13 mouse cellular contexts compared by ENCODE assay signal in the genomic region with DNA sequence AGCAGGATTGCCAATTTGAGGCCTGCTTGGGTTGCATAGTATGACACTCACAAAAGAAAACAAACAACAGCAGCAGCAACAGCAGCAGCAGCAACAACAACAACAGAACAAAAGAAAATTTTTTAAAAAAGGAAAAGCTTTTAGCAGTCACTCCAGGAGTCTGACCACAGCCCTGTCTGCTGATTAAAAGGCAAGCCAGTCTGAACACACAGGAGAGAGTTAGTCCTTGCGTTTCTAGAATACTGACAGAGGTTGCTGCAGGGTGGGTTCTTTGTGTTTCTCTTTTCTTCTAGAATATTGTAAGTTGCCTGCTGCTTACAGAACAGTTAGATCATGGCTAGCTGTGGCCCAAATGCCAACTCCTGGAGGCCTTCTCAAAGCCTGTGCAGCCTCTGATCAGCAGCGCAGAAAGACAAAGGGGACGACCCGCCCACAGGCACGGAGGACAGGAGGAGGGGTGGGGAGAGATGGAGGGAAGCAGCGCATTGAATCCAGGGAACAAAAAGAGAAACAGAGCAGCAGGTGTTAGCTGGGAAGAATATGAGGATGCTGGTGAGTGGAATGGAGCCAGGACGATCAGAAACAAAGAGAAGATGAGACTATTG. TPM values are rescaled to one million over a fixed set of nuclear protein-coding genes. Genes with fewer than 3 reads are reported as not detected.
DNase-seq lines count a peak whose midpoint lies in the region; ATAC-seq lines count a peak whose summit lies in the region.
"Had no signal": no experiment of that assay in that cellular context is flagged by ENCODE, and none has a peak within 500 bp of the region (broad histone marks: within the 10 kb centered on the region; RNA-seq: fewer than 3 reads in every experiment).

No protein-coding gene starts in this region.

- WGBS in forebrain, embryonic 14.5 days: 1% methylated on average over 7 of the region's 7 CpGs
- 9% methylated on average over 7 of the region's 7 CpGs for WGBS in midbrain, embryonic 12.5 days

- peak overlapping the region; percentile 70 for H3K27ac ChIP-seq in forebrain, embryonic 14.5 days (ENCODE audit: low read depth, low read length)
- H3K27ac ChIP-seq in midbrain, embryonic 12.5 days (replicated peaks): peak overlapping the region; percentile 73
- H3K27ac ChIP-seq: limb, embryonic 13.5 days; macrophage had no signal

- peaks cover 11% of the 10 kb centered on the region for H3K4me1 ChIP-seq in forebrain, embryonic 14.5 days (ENCODE audit: control insufficient read depth, insufficient read depth, low read length)
- H3K4me1 ChIP-seq in midbrain, embryonic 12.5 days: peaks cover 16% of the 10 kb centered on the region
- H3K4me1 ChIP-seq: limb, embryonic 13.5 days had no signal

- 0 out of 2 replicates have a peak overlapping the region, but pooled peaks have one; percentile 3 for H3K4me3 ChIP-seq in forebrain, embryonic 14.5 days (ENCODE audit: low read depth, low read length)
- H3K4me3 ChIP-seq in midbrain, embryonic 12.5 days: no peak overlapping the region
- H3K4me3 ChIP-seq: limb, embryonic 13.5 days had no signal

- H3K27me3 ChIP-seq in forebrain, embryonic 14.5 days (replicated peaks; ENCODE audit: control insufficient read depth, insufficient read depth, low read length): no peaks in the 10 kb centered on the region
- no peaks in the 10 kb centered on the region for H3K27me3 ChIP-seq in midbrain, embryonic 12.5 days
- H3K27me3 ChIP-seq: limb, embryonic 13.5 days had no signal

- no peaks in the 10 kb centered on the region for H3K9me3 ChIP-seq in forebrain, embryonic 14.5 days (replicated peaks; ENCODE audit: control insufficient read depth, low read length)
- H3K9me3 ChIP-seq in midbrain, embryonic 12.5 days: no peaks in the 10 kb centered on the region
- H3K9me3 ChIP-seq: limb, embryonic 13.5 days had no signal

- H3K36me3 ChIP-seq in forebrain, embryonic 14.5 days (ENCODE audit: control insufficient read depth, insufficient read depth, low read length): no peaks in the 10 kb centered on the region
- H3K36me3 ChIP-seq in midbrain, embryonic 12.5 days: no peaks in the 10 kb centered on the region
- H3K36me3 ChIP-seq: limb, embryonic 13.5 days had no signal

- H3K9ac ChIP-seq in forebrain, embryonic 14.5 days (ENCODE audit: low read length): peak overlapping the region; percentile 44
- peak overlapping the region; percentile 21 for H3K9ac ChIP-seq in midbrain, embryonic 12.5 days (replicated peaks)
- H3K9ac ChIP-seq: limb, embryonic 13.5 days had no signal

- peak overlapping the region; percentile 46 for H3K4me2 ChIP-seq in forebrain, embryonic 14.5 days (ENCODE audit: low read length)
- peak overlapping the region; percentile 41 for H3K4me2 ChIP-seq in midbrain, embryonic 12.5 days (replicated peaks)
- H3K4me2 ChIP-seq: limb, embryonic 13.5 days had no signal

- ATAC-seq in forebrain, embryonic 14.5 days: peak; percentile 93
- peak; percentile 93 for ATAC-seq in midbrain, embryonic 12.5 days (ENCODE audit: low FRiP score, low read depth)

- peak; percentile 32 to 37 for DNase-seq in right cerebral cortex, postnatal 10 days (ENCODE audit: low spot score in 2 of 2)
- no peak for DNase-seq in right cerebral cortex, adult 18-20 months
- peak; percentile 83 for DNase-seq in forebrain, embryonic 14.5 days (ENCODE audit: low spot score)
- peak; percentile 12 for DNase-seq in telencephalon, adult 2 months (ENCODE audit: low read depth, low spot score)
- DNase-seq in urinary bladder, adult 18-20 months (ENCODE audit: low spot score in 2 of 2): no peak
- DNase-seq in adrenal gland, postnatal 10 days: no peak
- no peak for DNase-seq in lung, postnatal 36 days
- DNase-seq: gastrocnemius, postnatal 25 days; heart, postnatal 36 days; kidney, postnatal 36 days had no signal

RNA-seq across cellular contexts. Expression of gene Zc3h12c, which starts 55.2 kb away (rescaled TPM):
- 9.9 and 10.5 TPM in 2 replicates for polyA plus RNA-seq in forebrain, embryonic 14.5 days (2014; fragmentation: Nextera tagmentation; extraction: Ambion mirVana)
- 14.9 and 15.5 TPM in 2 replicates for polyA plus RNA-seq in midbrain, embryonic 12.5 days (2016; fragmentation: Nextera tagmentation; extraction: Ambion mirVana)
- 10 to 100 TPM; 13.9 to 18.4 TPM for total RNA-seq in adrenal gland, postnatal 10 days (2021)

Comparison
In these comparisons a context has a peak if more than half of its experiments do, and no peak if none do; other contexts are left out.
1. DNase-seq: peak in right cerebral cortex, postnatal 10 days (2 of 2), forebrain, embryonic 14.5 days (single experiment) and telencephalon, adult 2 months (single experiment); none in right cerebral cortex, adult 18-20 months (single experiment), urinary bladder, adult 18-20 months (0 of 2), adrenal gland, postnatal 10 days (single experiment) and lung, postnatal 36 days (single experiment).